Mouse (Mus musculus) liver, postnatal 0 days (tissue): ENCODE data around the gene Fbxl21. TPM values are rescaled to one million over a fixed set of nuclear protein-coding genes. Genes with fewer than 3 reads are reported as not detected.

Source experiments
- ATAC-seq: fragments of 200-750 bp; cut with Nextera tagmentation; 2 replicates; pipeline ENCODE4 v1.8.0; 2017; ENCODE audit warnings: mild to moderate bottlenecking, moderate library complexity
- DNase-seq: peaks from one replicate; pipeline ENCODE4 v3.0.0-alpha.2; 2016
- H3K27ac ChIP-seq: fragments of 300-500 bp; sonication (generic); 2 replicates; pipeline ENCODE4 v1.5.1; 2014; ENCODE audit warnings: antibody characterized with exemption, moderate library complexity, mild to moderate bottlenecking, low read depth
- H3K27me3 ChIP-seq: fragments of 300-500 bp; sonication (generic); 2 replicates; pipeline ENCODE4 v1.6.1; 2014; ENCODE audit warnings: low read length, control low read depth, mixed read lengths; ENCODE audit not compliant: insufficient read depth
- H3K36me3 ChIP-seq: fragments of 300-500 bp; sonication (generic); replicated peaks from 2 replicates; pipeline ENCODE4 v1.6.1; 2014; ENCODE audit warnings: mild to moderate bottlenecking, control low read depth, low read length, moderate library complexity, mixed read lengths; ENCODE audit not compliant: insufficient read depth
- H3K4me1 ChIP-seq: fragments of 300-500 bp; sonication (generic); 2 replicates; pipeline ENCODE4 v1.6.1; 2014; ENCODE audit warnings: antibody characterized with exemption, mild to moderate bottlenecking, control low read depth; ENCODE audit not compliant: insufficient read depth
- H3K4me2 ChIP-seq: fragments of 300-500 bp; sonication (generic); 2 replicates; pipeline ENCODE4 v1.6.1; 2014; ENCODE audit warnings: low read depth, mild to moderate bottlenecking, low read length, moderate library complexity, mixed read lengths
- H3K4me3 ChIP-seq: fragments of 300-500 bp; sonication (generic); 2 replicates; pipeline ENCODE4 v1.5.1; 2014; ENCODE audit warnings: low read depth, low read length
- H3K9ac ChIP-seq: fragments of 300-500 bp; sonication (generic); replicated peaks from 2 replicates; pipeline ENCODE4 v1.6.1; 2014; ENCODE audit warnings: mild to moderate bottlenecking, moderate library complexity
- H3K9me3 ChIP-seq: fragments of 300-500 bp; sonication (generic); 2 replicates; pipeline ENCODE4 v1.6.1; 2016; ENCODE audit warnings: mild to moderate bottlenecking, control low read depth, low read length, mixed read lengths
- CTCF ChIP-seq: sonication (generic); IDR thresholded peaks from 2 replicates; pipeline ENCODE4 v1.5.1; 2016; ENCODE audit warnings: antibody characterized with exemption, low read depth
- EP300 ChIP-seq: IDR thresholded peaks from 2 replicates; pipeline ENCODE4 v1.6.1; 2016; ENCODE audit warnings: antibody characterized with exemption, low read depth, mild to moderate bottlenecking
- WGBS: fragments of 180-500 bp; shearing (Covaris S2); extraction: QIAGEN DNeasy Blood & Tissue Kit; methylation state at CpG from one replicate; pipeline ENCODE4 v1.1.7; 2014; ENCODE audit not compliant: insufficient replicate concordance; 5-methylcytosine and 5-hydroxymethylcytosine counted together
- polyA plus RNA-seq: library from polyadenylated mRNA; unstranded; fragments of >200 nt; fragmentation: Nextera tagmentation; extraction: Ambion mirVana; gene quantifications from 2 replicates; pipeline ENCODE4 v1.2.1, GENCODE M21; 2015

The Fbxl21 gene
- polyA plus RNA-seq, 1 experiment from 2014 or later, result 1.2 TPM

DNA sequence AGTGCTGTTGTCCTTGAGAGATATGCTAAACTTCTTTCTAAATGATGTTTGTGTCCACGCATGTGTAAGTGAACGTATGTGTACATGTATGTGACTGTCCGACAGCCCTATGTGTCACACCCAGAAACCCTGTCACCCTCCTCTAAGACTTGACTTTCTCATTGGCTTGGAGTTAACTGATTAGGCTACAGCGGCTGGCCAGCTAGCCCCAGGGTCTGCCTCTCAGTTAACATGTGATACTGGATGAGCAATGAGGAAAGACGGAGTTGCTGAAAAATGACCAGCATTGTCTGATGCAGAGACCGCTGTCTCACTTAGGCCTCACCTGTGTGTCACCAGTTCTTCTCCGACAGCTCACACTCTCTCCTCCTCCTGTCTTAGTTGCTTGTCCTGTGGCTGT lies 5.6 kb downstream of the Fbxl21 start:
- DNase-seq, result no peak
- H3K27me3 ChIP-seq, result no peaks in the 10 kb centered on the region
- 82% methylated on average over 7 of the region's 7 CpGs for WGBS

GRCm38 (mm10) chr13:56528281-56528680 lies 6.0 kb downstream of the Fbxl21 start:
- TF ChIP-seq CTCF (no peak), EP300 (no peak)
- ATAC-seq (no peak), DNase-seq (no peak)
- Histone ChIP-seq H3K36me3 (no peaks in the 10 kb centered on the region), H3K9me3 (no peaks in the 10 kb centered on the region), H3K4me1 (no peaks in the 10 kb centered on the region), H3K9ac (no peak overlapping the region), H3K4me3 (no peak overlapping the region), H3K27me3 (no peaks in the 10 kb centered on the region), H3K27ac (no peak overlapping the region), H3K4me2 (no peak overlapping the region)
- WGBS, result 78% methylated on average over 11 of the region's 11 CpGs

More for the DNA sequence above, 5.6 kb downstream of the Fbxl21 start:
- H3K36me3 ChIP-seq, result no peaks in the 10 kb centered on the region
- no peak overlapping the region for H3K4me2 ChIP-seq
- 0 out of 2 replicates have a peak, but pooled peaks cover under 1% of the 10 kb centered on the region for H3K4me1 ChIP-seq
- no peak overlapping the region for H3K4me3 ChIP-seq
- H3K9me3 ChIP-seq, result no peaks in the 10 kb centered on the region
- H3K9ac ChIP-seq, result no peak overlapping the region
- TF ChIP-seq CTCF (no peak), EP300 (no peak)
- no peak for ATAC-seq
- no peak overlapping the region for H3K27ac ChIP-seq

GRCm38 (mm10) chr13:56529031-56529430 lies 6.8 kb downstream of the Fbxl21 start:
- Histone ChIP-seq H3K9ac (no peak overlapping the region), H3K9me3 (no peaks in the 10 kb centered on the region), H3K4me1 (no peaks in the 10 kb centered on the region), H3K27ac (no peak overlapping the region), H3K27me3 (no peaks in the 10 kb centered on the region), H3K4me2 (no peak overlapping the region), H3K4me3 (no peak overlapping the region), H3K36me3 (no peaks in the 10 kb centered on the region)
- DNase-seq, result no peak
- ATAC-seq, result no peak
- TF ChIP-seq CTCF (no peak), EP300 (no peak)
- 38% methylated on average over 4 of the region's 4 CpGs for WGBS

DNA sequence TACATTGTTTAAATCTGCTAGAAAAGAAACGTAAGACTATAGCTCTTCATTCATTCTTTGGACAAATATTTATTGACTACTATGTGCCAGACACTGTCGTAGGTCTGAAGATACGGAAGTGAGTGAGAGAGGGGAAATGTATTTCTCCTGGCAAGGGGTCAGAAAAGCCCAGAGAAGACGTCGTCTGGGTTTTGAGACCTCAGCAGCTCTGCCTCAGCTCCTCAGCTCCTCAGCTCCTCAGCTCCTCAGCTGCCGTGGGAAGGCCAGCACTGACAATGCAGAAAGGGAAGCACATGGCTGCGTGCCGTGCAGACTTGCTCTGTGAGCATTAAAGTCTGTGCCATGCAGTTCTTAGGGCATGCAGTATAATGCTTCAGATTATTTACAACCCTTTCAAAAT lies 7.4 kb downstream of the Fbxl21 start:
- Histone ChIP-seq H3K4me2 (no peak overlapping the region), H3K9ac (no peak overlapping the region), H3K27ac (no peak overlapping the region), H3K27me3 (no peaks in the 10 kb centered on the region), H3K4me3 (no peak overlapping the region), H3K36me3 (no peaks in the 10 kb centered on the region), H3K4me1 (no peaks in the 10 kb centered on the region), H3K9me3 (no peaks in the 10 kb centered on the region)
- ATAC-seq (no peak), DNase-seq (no peak)
- 36% methylated on average over 8 of the region's 8 CpGs for WGBS
- TF ChIP-seq EP300 (no peak), CTCF (no peak)

- 75% methylated on average over 5 of the region's 5 CpGs for WGBS
These were observed 12.7 kb downstream of the Fbxl21 start for GRCm38 (mm10) chr13:56534931-56535330.

DNA sequence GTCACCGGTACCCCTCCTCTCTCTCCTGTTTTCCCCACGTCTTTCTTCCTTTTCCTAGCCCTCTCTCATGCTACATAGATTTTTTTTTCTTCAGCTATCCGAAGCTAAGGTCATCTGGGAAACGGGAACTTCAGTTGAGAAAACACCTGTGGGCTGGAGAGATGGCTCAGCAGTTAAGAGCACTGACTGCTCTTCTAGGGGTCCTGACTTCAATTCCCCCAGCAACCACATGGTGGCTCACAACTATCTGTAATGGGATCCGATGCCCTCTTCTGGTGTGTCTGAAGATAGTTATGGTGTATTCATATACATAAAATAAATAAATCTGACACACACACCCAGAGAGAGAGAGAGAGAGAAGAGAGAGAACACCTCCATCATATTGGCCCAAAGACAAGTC lies 13.3 kb downstream of the Fbxl21 start:
- 73% methylated on average over 5 of the region's 5 CpGs for WGBS

More at GRCm38 (mm10) chr13:56534931-56535330, 12.7 kb downstream of the Fbxl21 start:
- Histone ChIP-seq H3K27me3 (no peaks in the 10 kb centered on the region), H3K27ac (no peak overlapping the region), H3K4me1 (no peaks in the 10 kb centered on the region), H3K4me2 (no peak overlapping the region), H3K9ac (no peak overlapping the region), H3K9me3 (no peaks in the 10 kb centered on the region), H3K4me3 (no peak overlapping the region), H3K36me3 (no peaks in the 10 kb centered on the region)
- ATAC-seq, result no peak
- DNase-seq, result no peak
- TF ChIP-seq CTCF (no peak), EP300 (no peak)

DNA sequence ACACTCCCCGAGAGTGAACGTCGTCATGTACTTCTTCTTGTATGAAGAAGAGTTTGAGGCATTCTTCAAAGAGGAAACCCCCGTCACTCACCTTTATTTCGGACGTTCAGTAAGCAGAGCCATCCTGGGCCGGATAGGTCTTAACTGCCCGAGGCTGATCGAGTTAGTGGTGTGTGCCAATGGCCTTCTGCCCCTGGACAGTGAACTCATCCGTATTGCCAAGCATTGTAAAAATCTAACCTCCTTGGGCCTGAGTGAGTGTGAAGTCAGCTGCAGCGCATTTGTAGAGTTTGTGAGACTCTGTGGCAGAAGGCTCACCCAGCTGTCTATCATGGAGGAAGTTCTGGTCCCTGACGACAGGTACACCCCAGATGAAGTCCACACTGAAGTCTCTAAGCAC lies 14.8 kb downstream of the Fbxl21 start:
- Histone ChIP-seq H3K9me3 (no peaks in the 10 kb centered on the region), H3K36me3 (no peaks in the 10 kb centered on the region), H3K27me3 (no peaks in the 10 kb centered on the region), H3K4me2 (no peak overlapping the region), H3K4me3 (no peak overlapping the region), H3K4me1 (no peaks in the 10 kb centered on the region), H3K9ac (no peak overlapping the region), H3K27ac (no peak overlapping the region)
- TF ChIP-seq CTCF (no peak), EP300 (no peak)
- DNase-seq (no peak), ATAC-seq (no peak)
- WGBS, result 73% methylated on average over 12 of the region's 12 CpGs

More for the DNA sequence above, 13.3 kb downstream of the Fbxl21 start:
- H3K36me3 ChIP-seq, result no peaks in the 10 kb centered on the region
- no peaks in the 10 kb centered on the region for H3K9me3 ChIP-seq
- TF ChIP-seq CTCF, result no peak
- TF ChIP-seq EP300, result no peak
- H3K27ac ChIP-seq, result no peak overlapping the region
- H3K27me3 ChIP-seq, result no peaks in the 10 kb centered on the region
- H3K4me3 ChIP-seq, result no peak overlapping the region
- DNase-seq, result no peak
- no peaks in the 10 kb centered on the region for H3K4me1 ChIP-seq
- H3K4me2 ChIP-seq, result no peak overlapping the region
- H3K9ac ChIP-seq, result no peak overlapping the region
- no peak for ATAC-seq
